Mouse (Mus musculus): ENCODE measurements around the gene Mzt1.
A peak's percentile ranks its signal among the peaks of the same experiment; 100 is the strongest.
"Not testable (repeated sequence)": the region's sequence is repeated elsewhere in the genome, so short reads cannot be mapped to it uniquely, and the experiment has no call there.

Gene Mzt1

GRCm38 (mm10) chr14:99046031-99046781 lies at the start of gene Mzt1, which contains the start of gene Bora:
Gene Mzt1, minus strand, starts transcription at chr14:99046134.
Gene Bora, plus strand, starts transcription at chr14:99046222.
- DNase-seq (ENCODE audit: low read depth, low spot score) = peak; percentile 96

GRCm38 (mm10) chr14:99088947-99089346 lies 43.0 kb upstream of the Mzt1 start:
- DNase-seq (ENCODE audit: low read depth, low spot score) = no peak

- DNase-seq (ENCODE audit: low read depth, low spot score) = no peak
These were observed 25.2 kb upstream of the Mzt1 start for GRCm38 (mm10) chr14:99071146-99071545.

GRCm38 (mm10) chr14:99063091-99063490 lies 17.2 kb upstream of the Mzt1 start:
- DNase-seq (ENCODE audit: low read depth, low spot score) = no peak

- DNase-seq (ENCODE audit: low read depth, low spot score) = no peak
These were observed 14.7 kb upstream of the Mzt1 start for GRCm38 (mm10) chr14:99060616-99061015.

- no peak for DNase-seq (ENCODE audit: low read depth, low spot score)
These were observed 13.1 kb upstream of the Mzt1 start for GRCm38 (mm10) chr14:99058959-99059586.

GRCm38 (mm10) chr14:99046782-99047181 lies 848 bp upstream of the Mzt1 start:
- DNase-seq (ENCODE audit: low read depth, low spot score) = peak; percentile 68

- peak; percentile 69 for DNase-seq (ENCODE audit: low read depth, low spot score)
These were observed 430 bp downstream of the Mzt1 start for GRCm38 (mm10) chr14:99045378-99046030.

- peak; percentile 39 for DNase-seq (ENCODE audit: low read depth, low spot score)
These were observed 1.2 kb downstream of the Mzt1 start for GRCm38 (mm10) chr14:99044718-99045117.

GRCm38 (mm10) chr14:99044096-99044495 lies 1.8 kb downstream of the Mzt1 start:
- no peak for DNase-seq (ENCODE audit: low read depth, low spot score)

GRCm38 (mm10) chr14:99043499-99043898 lies 2.4 kb downstream of the Mzt1 start:
- DNase-seq (ENCODE audit: low read depth, low spot score) = peak; percentile 37

- DNase-seq (ENCODE audit: low read depth, low spot score) = peak; percentile 38
These were observed 4.5 kb downstream of the Mzt1 start for GRCm38 (mm10) chr14:99041416-99041815.

GRCm38 (mm10) chr14:99039308-99039707 lies 6.6 kb downstream of the Mzt1 start:
- not testable (repeated sequence) for DNase-seq (ENCODE audit: low read depth, low spot score)

GRCm38 (mm10) chr14:99037703-99038102 lies 8.2 kb downstream of the Mzt1 start:
- no peak for DNase-seq (ENCODE audit: low read depth, low spot score)

- no peak for DNase-seq (ENCODE audit: low read depth, low spot score)
These were observed 9.9 kb downstream of the Mzt1 start for GRCm38 (mm10) chr14:99036039-99036438.

GRCm38 (mm10) chr14:99034851-99035250 lies 11.1 kb downstream of the Mzt1 start:
- not testable (repeated sequence) for DNase-seq (ENCODE audit: low read depth, low spot score)

GRCm38 (mm10) chr14:99032596-99032995 lies 13.3 kb downstream of the Mzt1 start:
- no peak for DNase-seq (ENCODE audit: low read depth, low spot score)

- DNase-seq (ENCODE audit: low read depth, low spot score) = no peak
These were observed 14.5 kb downstream of the Mzt1 start for GRCm38 (mm10) chr14:99031337-99031873.

- no peak for DNase-seq (ENCODE audit: low read depth, low spot score)
These were observed 15.9 kb downstream of the Mzt1 start for GRCm38 (mm10) chr14:99029987-99030386.

GRCm38 (mm10) chr14:99022346-99023086 lies 23.4 kb downstream of the Mzt1 start:
- DNase-seq (ENCODE audit: low read depth, low spot score) = no peak

- no peak for DNase-seq (ENCODE audit: low read depth, low spot score)
These were observed 26.7 kb downstream of the Mzt1 start for GRCm38 (mm10) chr14:99019136-99019808.

Data from CD4-positive helper T cell, adult 2 months (primary cell).